Mouse (Mus musculus): ENCODE results near the gene Sec14l5. TPM values are rescaled to one million over a fixed set of nuclear protein-coding genes. Genes with fewer than 3 reads are reported as not detected.

Sec14l5 gene
- polyA plus RNA-seq, 1 experiment = 0.05 TPM

GRCm38 (mm10) chr16:5146367-5147036, 407 bp upstream of the Sec14l5 start:
- no peaks in the 10 kb centered on the region for H3K79me2 ChIP-seq (ENCODE audit: control insufficient read depth, insufficient read depth)
- peaks cover 29% of the 10 kb centered on the region for H3K27me3 ChIP-seq (ENCODE audit: control insufficient read depth, insufficient read depth, insufficient read length)
- H3K4me2 ChIP-seq (ENCODE audit: low read depth) = peak overlapping the region; percentile 67
- H3ac ChIP-seq (ENCODE audit: control insufficient read depth, insufficient read length) = no peak overlapping the region
- TF ChIP-seq SRF (IDR thresholded peaks at IDR 0.05; ENCODE audit: control insufficient read depth, insufficient read length, low read depth) = no peak
- TF ChIP-seq MYOG (IDR thresholded peaks at IDR 0.05; ENCODE audit: control insufficient read depth in 1 of 3, insufficient read depth in 1 of 3, insufficient read length in 2 of 3, low read depth in 2 of 3) = no peak
- TF ChIP-seq MYOD1 (IDR thresholded peaks at IDR 0.05; ENCODE audit: control insufficient read depth in 1 of 3, insufficient read length in 2 of 3, low read depth in 2 of 3) = no peak
- peak; percentile 62 for TF ChIP-seq REST (IDR thresholded peaks at IDR 0.05; ENCODE audit: insufficient read depth, insufficient read length)
- H3K4me3 ChIP-seq = no peak overlapping the region
- H3K36me3 ChIP-seq (ENCODE audit: control insufficient read depth, insufficient read depth) = no peaks in the 10 kb centered on the region

GRCm38 (mm10) chr16:5150544-5150943, 3.6 kb downstream of the Sec14l5 start:
- Histone ChIP-seq H3K36me3 (ENCODE audit: control insufficient read depth, insufficient read depth) (no peaks in the 10 kb centered on the region), H3K4me3 (no peak overlapping the region), H3K4me2 (ENCODE audit: low read depth) (no peak overlapping the region), H3K79me2 (ENCODE audit: control insufficient read depth, insufficient read depth) (no peaks in the 10 kb centered on the region), H3K27me3 (ENCODE audit: control insufficient read depth, insufficient read depth, insufficient read length) (peaks cover 36% of the 10 kb centered on the region), H3ac (ENCODE audit: control insufficient read depth, insufficient read length) (no peak overlapping the region)
- TF ChIP-seq REST (IDR thresholded peaks at IDR 0.05; ENCODE audit: insufficient read depth, insufficient read length) (no peak), POLR2A (IDR thresholded peaks at IDR 0.05; ENCODE audit: insufficient read length, low read depth) (no peak), POLR2AphosphoS2 (IDR thresholded peaks at IDR 0.05; ENCODE audit: insufficient read length, low read depth) (no peak), TCF3 (IDR thresholded peaks at IDR 0.05; ENCODE audit: insufficient read length, low read depth) (no peak), USF1 (IDR thresholded peaks at IDR 0.05; ENCODE audit: low read depth) (no peak), TCF12 (IDR thresholded peaks at IDR 0.05; ENCODE audit: insufficient read depth, poor library complexity, severe bottlenecking) (no peak)

- Histone ChIP-seq H3K79me2 (ENCODE audit: control insufficient read depth, insufficient read depth) (no peaks in the 10 kb centered on the region), H3K36me3 (ENCODE audit: control insufficient read depth, insufficient read depth) (no peaks in the 10 kb centered on the region), H3K27me3 (ENCODE audit: control insufficient read depth, insufficient read depth, insufficient read length) (peaks cover 26% of the 10 kb centered on the region), H3ac (ENCODE audit: control insufficient read depth, insufficient read length) (no peak overlapping the region), H3K4me2 (ENCODE audit: low read depth) (no peak overlapping the region), H3K4me3 (no peak overlapping the region)
- no peak for TF ChIP-seq SRF (IDR thresholded peaks at IDR 0.05; ENCODE audit: control insufficient read depth, insufficient read length, low read depth)
- TF ChIP-seq POLR2AphosphoS2 (IDR thresholded peaks at IDR 0.05; ENCODE audit: insufficient read length, low read depth) = no peak
- no peak for TF ChIP-seq CEBPB (IDR thresholded peaks at IDR 0.05; ENCODE audit: insufficient read depth, poor library complexity, severe bottlenecking)
- no peak for TF ChIP-seq MAX (IDR thresholded peaks at IDR 0.05; ENCODE audit: low read depth)
- no peak for TF ChIP-seq E2F4 (IDR thresholded peaks at IDR 0.05; ENCODE audit: insufficient read depth)
- no peak for TF ChIP-seq TCF12 (IDR thresholded peaks at IDR 0.05; ENCODE audit: insufficient read depth, poor library complexity, severe bottlenecking)
- TF ChIP-seq MYOG (IDR thresholded peaks at IDR 0.05; ENCODE audit: control insufficient read depth in 1 of 3, insufficient read depth in 1 of 3, insufficient read length in 2 of 3, low read depth in 2 of 3) = no peak
- no peak for TF ChIP-seq TCF3 (IDR thresholded peaks at IDR 0.05; ENCODE audit: insufficient read length, low read depth)
- no peak for TF ChIP-seq MYOD1 (IDR thresholded peaks at IDR 0.05; ENCODE audit: control insufficient read depth in 1 of 3, insufficient read length in 2 of 3, low read depth in 2 of 3)
These were observed 6.6 kb downstream of the Sec14l5 start for GRCm38 (mm10) chr16:5153299-5154026.

DNA sequence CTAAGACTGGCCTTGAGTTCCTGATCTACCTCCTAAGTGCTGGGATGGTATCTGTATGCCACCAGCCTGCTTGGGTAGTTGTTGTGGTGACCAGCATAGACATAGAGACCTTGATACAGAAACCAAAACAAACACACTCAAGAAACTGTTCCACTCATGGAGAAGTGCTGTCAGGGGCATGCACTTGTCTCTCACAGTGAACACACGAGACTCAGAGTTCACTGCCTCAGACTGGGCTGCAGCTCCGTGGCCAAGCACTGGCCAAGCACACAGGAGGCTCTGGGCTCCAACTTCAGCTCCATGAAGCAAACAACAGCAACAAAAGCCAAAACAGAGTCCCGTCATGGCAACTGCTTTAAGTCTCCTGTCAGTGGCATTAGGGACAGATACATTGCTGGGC, 8.1 kb downstream of the Sec14l5 start:
- H3K4me3 ChIP-seq = no peak overlapping the region
- H3K4me2 ChIP-seq (ENCODE audit: low read depth) = no peak overlapping the region
- no peaks in the 10 kb centered on the region for H3K36me3 ChIP-seq (ENCODE audit: control insufficient read depth, insufficient read depth)
- H3K27me3 ChIP-seq (ENCODE audit: control insufficient read depth, insufficient read depth, insufficient read length) = peaks cover 11% of the 10 kb centered on the region
- TF ChIP-seq POLR2A (IDR thresholded peaks at IDR 0.05; ENCODE audit: insufficient read length, low read depth) (no peak), E2F4 (IDR thresholded peaks at IDR 0.05; ENCODE audit: insufficient read depth) (no peak), MYOG (IDR thresholded peaks at IDR 0.05; ENCODE audit: control insufficient read depth in 1 of 3, insufficient read depth in 1 of 3, insufficient read length in 2 of 3, low read depth in 2 of 3) (no peak), SRF (IDR thresholded peaks at IDR 0.05; ENCODE audit: control insufficient read depth, insufficient read length, low read depth) (no peak), USF1 (IDR thresholded peaks at IDR 0.05; ENCODE audit: low read depth) (no peak), TCF12 (IDR thresholded peaks at IDR 0.05; ENCODE audit: insufficient read depth, poor library complexity, severe bottlenecking) (no peak), POLR2AphosphoS2 (IDR thresholded peaks at IDR 0.05; ENCODE audit: insufficient read length, low read depth) (no peak), MAX (IDR thresholded peaks at IDR 0.05; ENCODE audit: low read depth) (no peak), TCF3 (IDR thresholded peaks at IDR 0.05; ENCODE audit: insufficient read length, low read depth) (no peak), REST (IDR thresholded peaks at IDR 0.05; ENCODE audit: insufficient read depth, insufficient read length) (no peak), MYOD1 (IDR thresholded peaks at IDR 0.05; ENCODE audit: control insufficient read depth in 1 of 3, insufficient read length in 2 of 3, low read depth in 2 of 3) (no peak), CEBPB (IDR thresholded peaks at IDR 0.05; ENCODE audit: insufficient read depth, poor library complexity, severe bottlenecking) (no peak)
- no peak overlapping the region for H3ac ChIP-seq (ENCODE audit: control insufficient read depth, insufficient read length)
- no peaks in the 10 kb centered on the region for H3K79me2 ChIP-seq (ENCODE audit: control insufficient read depth, insufficient read depth)

- H3K4me2 ChIP-seq (ENCODE audit: low read depth) = no peak overlapping the region
- TF ChIP-seq E2F4 (IDR thresholded peaks at IDR 0.05; ENCODE audit: insufficient read depth) = no peak
- TF ChIP-seq MYOG (IDR thresholded peaks at IDR 0.05; ENCODE audit: control insufficient read depth in 1 of 3, insufficient read depth in 1 of 3, insufficient read length in 2 of 3, low read depth in 2 of 3) = no peak
- TF ChIP-seq MYOD1 (IDR thresholded peaks at IDR 0.05; ENCODE audit: control insufficient read depth in 1 of 3, insufficient read length in 2 of 3, low read depth in 2 of 3) = no peak
- no peak for TF ChIP-seq POLR2AphosphoS2 (IDR thresholded peaks at IDR 0.05; ENCODE audit: insufficient read length, low read depth)
These were observed 9.6 kb downstream of the Sec14l5 start for GRCm38 (mm10) chr16:5156495-5156894.

More at GRCm38 (mm10) chr16:5156495-5156894, 9.6 kb downstream of the Sec14l5 start:
- H3K27me3 ChIP-seq (ENCODE audit: control insufficient read depth, insufficient read depth, insufficient read length) = peaks cover 19% of the 10 kb centered on the region
- no peaks in the 10 kb centered on the region for H3K36me3 ChIP-seq (ENCODE audit: control insufficient read depth, insufficient read depth)
- H3K4me3 ChIP-seq = no peak overlapping the region
- no peaks in the 10 kb centered on the region for H3K79me2 ChIP-seq (ENCODE audit: control insufficient read depth, insufficient read depth)
- no peak overlapping the region for H3ac ChIP-seq (ENCODE audit: control insufficient read depth, insufficient read length)

Measured in myocyte (in vitro differentiated cells).